Mouse (Mus musculus) adrenal gland, postnatal 14 days (tissue): ENCODE results near the gene Braf. TPM values are rescaled to one million over a fixed set of nuclear protein-coding genes. Genes with fewer than 3 reads are reported as not detected.

Experiments
- DNase-seq: peaks from one replicate; pipeline ENCODE4 v3.0.0; 2021; ENCODE audit warnings: mixed read lengths
- total RNA-seq: library from RNA; stranded (reverse); gene quantifications from 2 replicates; pipeline ENCODE4 v1.2.3, GENCODE M21; 2021

The Braf gene
- total RNA-seq, 1 experiment from 2014 or later, result 30.9 TPM

DNA sequence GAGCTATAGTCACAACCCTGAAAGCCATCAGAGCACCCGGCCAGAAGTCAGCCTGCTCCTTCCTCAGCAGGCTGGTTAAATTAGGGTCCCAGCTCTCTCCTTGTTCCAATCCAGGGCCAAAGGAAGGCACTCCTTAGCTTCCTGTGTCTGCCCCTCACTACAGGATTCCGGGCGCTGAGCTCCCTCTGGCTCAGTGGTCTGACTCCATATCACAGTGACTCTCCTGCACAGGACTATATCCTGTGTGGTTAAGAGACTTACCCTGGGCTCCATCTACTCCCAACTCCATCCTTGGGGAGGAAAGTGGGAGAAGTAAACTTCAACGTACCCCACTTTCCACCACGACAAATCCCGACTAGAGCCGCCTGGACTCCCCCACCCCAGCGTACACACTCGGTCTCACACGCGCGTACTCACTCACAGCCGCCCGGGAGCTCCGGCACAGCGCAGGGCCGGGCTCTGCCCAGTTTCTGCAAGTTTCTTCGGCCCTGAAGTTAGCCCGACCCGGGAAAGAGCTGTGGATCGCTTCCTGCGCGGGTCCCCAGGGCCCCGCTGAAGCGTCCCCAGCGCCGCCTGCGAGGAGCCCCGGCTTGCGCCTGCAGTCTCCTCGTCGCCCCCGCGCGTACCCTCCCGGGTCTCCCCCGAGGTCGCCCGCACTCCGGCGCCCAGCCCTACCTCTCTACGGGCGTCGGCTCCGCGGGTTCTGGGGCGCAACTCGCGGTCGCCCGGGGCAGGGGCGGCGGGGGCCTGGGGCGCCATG, 168.2 kb downstream of the Braf start:
- DNase-seq, result peak; percentile 71

DNA sequence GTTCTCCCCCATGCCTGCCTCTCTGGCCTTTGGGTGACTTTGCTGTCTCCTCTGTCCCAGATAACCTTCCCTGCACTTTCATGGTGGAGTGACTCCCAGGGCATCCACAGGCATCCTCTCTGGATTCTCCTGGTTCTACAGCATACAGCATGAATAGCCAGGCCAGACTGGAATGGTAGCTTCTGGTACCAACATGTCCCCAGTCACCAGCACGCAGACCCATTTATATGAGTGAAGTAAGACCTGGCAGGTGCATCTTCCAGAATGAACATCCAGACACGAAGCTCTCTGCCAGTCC, 169.7 kb downstream of the Braf start:
- DNase-seq, result no peak

DNA sequence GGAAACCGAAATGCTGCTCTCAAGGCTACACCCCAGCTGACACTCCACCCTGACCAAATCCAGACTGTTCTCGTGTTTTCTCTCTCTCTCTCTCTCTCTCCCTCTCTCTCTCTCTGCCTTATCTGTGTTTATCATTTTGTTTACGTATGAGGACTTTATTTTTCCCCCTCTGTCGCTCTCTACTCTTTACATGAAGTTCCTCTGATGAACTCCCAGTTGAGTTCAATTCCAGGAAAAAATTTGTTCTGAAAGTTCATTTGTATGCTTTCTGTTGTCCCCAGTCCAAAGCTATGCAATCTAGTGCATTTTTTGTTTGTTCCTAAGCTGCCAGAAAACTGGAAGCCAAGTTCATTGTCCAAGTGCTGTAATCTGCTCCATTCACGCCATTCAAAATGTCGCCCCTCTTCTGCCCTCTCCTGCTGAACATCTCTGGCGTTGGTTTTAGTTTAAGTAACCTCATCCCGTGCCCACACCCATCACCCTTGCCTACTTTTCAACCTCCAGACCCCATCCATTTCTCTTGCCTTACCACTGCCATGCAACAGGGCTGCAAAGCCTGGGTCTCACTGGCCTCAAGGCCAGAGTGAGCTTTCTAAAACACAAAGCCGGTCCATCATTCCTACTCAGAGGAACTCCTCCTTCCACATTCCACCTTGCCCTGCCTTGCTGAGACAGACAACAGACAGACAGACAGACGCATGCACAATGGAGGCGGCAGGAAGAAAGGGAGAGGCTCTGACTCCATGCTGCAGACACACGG, 170.2 kb downstream of the Braf start:
- no peak for DNase-seq

Other genes starting within 250 kb of the Braf start
- 11.7 and 14.4 TPM in 2 replicates for gene Dennd2a, start 167.6 kb downstream of the Braf start, total RNA-seq
- 23.5 and 28.0 TPM in 2 replicates for gene Adck2, start 151.6 kb downstream of the Braf start, total RNA-seq
- 1.5 and 1.8 TPM in 2 replicates for gene Gm42420, start 139.7 kb downstream of the Braf start, total RNA-seq
- gene Ndufb2, start 132.9 kb downstream of the Braf start, total RNA-seq, result 288 and 312 TPM in 2 replicates
- 79.0 and 91.7 TPM in 2 replicates for gene Mrps33, start 85.5 kb upstream of the Braf start, total RNA-seq
- 14.8 and 16.3 TPM in 2 replicates for gene Tmem178b, start 147.8 kb upstream of the Braf start, total RNA-seq